Mouse (Mus musculus) ES-Bruce4 (cell line): ENCODE results near the gene Jph3. TPM values are rescaled to one million over a fixed set of nuclear protein-coding genes. Genes with fewer than 3 reads are reported as not detected.
A peak's percentile ranks its signal among the peaks of the same experiment; 100 is the strongest.

Experiments used
- H3K27ac ChIP-seq: 2 replicates; pipeline ENCODE4 v1.5.1; 2012; ENCODE audit warnings: low read length, inconsistent platforms; ENCODE audit not compliant: insufficient read depth
- H3K27me3 ChIP-seq: 2 replicates; pipeline ENCODE4 v1.6.1; 2012; ENCODE audit warnings: mild to moderate bottlenecking, low read length, inconsistent platforms; ENCODE audit not compliant: control insufficient read depth, poor library complexity, insufficient read depth, severe bottlenecking
- H3K36me3 ChIP-seq: 2 replicates; pipeline ENCODE4 v1.6.1; 2012; ENCODE audit warnings: inconsistent platforms, mild to moderate bottlenecking, low read length, moderate library complexity; ENCODE audit not compliant: control insufficient read depth, poor library complexity, insufficient read depth, severe bottlenecking
- H3K4me1 ChIP-seq: one replicate; pipeline ENCODE4 v1.8.1; 2011; ENCODE audit warnings: low read length; ENCODE audit not compliant: control insufficient read depth, insufficient read depth
- H3K4me3 ChIP-seq: 2 replicates; pipeline ENCODE4 v1.5.1; 2011; ENCODE audit warnings: low read depth, mild to moderate bottlenecking, low read length
- H3K9ac ChIP-seq: 2 replicates; pipeline ENCODE4 v1.6.1; 2012; ENCODE audit warnings: low read depth, mild to moderate bottlenecking, inconsistent platforms; ENCODE audit not compliant: poor library complexity, severe bottlenecking
- H3K9me3 ChIP-seq: replicated peaks from 2 replicates; pipeline ENCODE4 v1.6.1; 2012; ENCODE audit warnings: mild to moderate bottlenecking, low read length, inconsistent platforms; ENCODE audit not compliant: control insufficient read depth, poor library complexity, insufficient read depth, severe bottlenecking
- CTCF ChIP-seq: IDR thresholded peaks from one replicate; pipeline ENCODE4 v1.8.1; 2011; ENCODE audit warnings: low read depth, low read length
- EP300 ChIP-seq: IDR thresholded peaks from 2 replicates; pipeline ENCODE4 v1.6.1; 2011; ENCODE audit warnings: low read depth, low read length; ENCODE audit not compliant: insufficient read depth
- POLR2A ChIP-seq: IDR thresholded peaks from one replicate; pipeline ENCODE4 v1.8.1; 2011; ENCODE audit warnings: low read length; ENCODE audit not compliant: insufficient read depth
- polyA plus RNA-seq: library from polyadenylated mRNA; stranded (reverse); fragments of >200 nt; gene quantifications from 2 replicates; pipeline ENCODE4 v1.2.4, GENCODE M21; 2011; ENCODE audit warnings: low read depth; ENCODE audit not compliant: missing spikeins, insufficient read depth, insufficient read length

Gene Jph3
- polyA plus RNA-seq, 1 experiment = 1.8 TPM

DNA sequence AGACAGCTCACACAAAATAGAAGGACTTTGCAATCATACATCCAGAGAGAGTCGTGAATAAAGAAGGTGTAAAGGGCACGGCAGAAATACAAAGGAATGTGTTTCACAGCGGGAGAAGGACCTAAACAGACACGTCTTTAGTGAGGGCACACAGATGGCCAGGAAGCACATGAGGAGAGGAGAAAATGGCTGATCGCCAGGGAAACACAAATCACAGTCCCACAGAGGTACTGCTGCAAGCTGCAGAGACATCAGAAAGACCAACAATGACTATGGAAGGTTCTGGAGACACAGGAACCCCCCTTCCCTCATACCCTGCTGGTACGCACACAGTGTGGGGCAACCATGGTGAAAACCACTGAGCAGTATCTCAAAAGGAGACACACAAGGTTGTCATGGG lies 8.4 kb upstream of the Jph3 start:
- H3K27me3 ChIP-seq = no peaks in the 10 kb centered on the region
- no peaks in the 10 kb centered on the region for H3K9me3 ChIP-seq
- no peak overlapping the region for H3K9ac ChIP-seq
- H3K27ac ChIP-seq = no peak overlapping the region
- no peak for TF ChIP-seq POLR2A
- no peak for TF ChIP-seq CTCF
- TF ChIP-seq EP300 = no peak
- H3K4me1 ChIP-seq = no peaks in the 10 kb centered on the region
- no peaks in the 10 kb centered on the region for H3K36me3 ChIP-seq
- H3K4me3 ChIP-seq = no peak overlapping the region

DNA sequence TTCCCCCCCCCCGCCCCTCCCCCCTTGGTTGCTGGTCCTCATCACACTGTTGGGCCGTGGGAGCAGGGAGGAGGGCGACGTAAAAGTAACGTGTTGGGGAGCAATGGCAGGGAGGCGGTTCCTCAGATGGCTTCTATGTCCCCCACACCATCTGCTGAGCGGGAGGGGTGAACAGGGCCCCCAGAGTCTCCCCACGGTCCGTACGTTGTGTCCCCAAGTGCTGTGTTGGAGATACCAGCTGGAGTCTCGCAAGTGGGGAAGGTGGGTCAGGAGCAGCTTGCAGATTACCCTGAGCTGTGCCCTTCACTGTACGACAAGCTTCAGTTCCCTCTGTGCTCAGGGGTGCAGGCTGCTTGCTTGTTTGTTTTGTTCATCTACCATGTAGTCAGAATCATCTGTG lies 5.6 kb upstream of the Jph3 start:
- TF ChIP-seq POLR2A = no peak
- no peak for TF ChIP-seq CTCF
- TF ChIP-seq EP300 = no peak
- peaks cover 3% of the 10 kb centered on the region; the same call in 1 of the 2 replicates for H3K9me3 ChIP-seq
- no peak overlapping the region for H3K4me3 ChIP-seq
- H3K27me3 ChIP-seq = no peaks in the 10 kb centered on the region
- H3K36me3 ChIP-seq = no peaks in the 10 kb centered on the region
- no peak overlapping the region for H3K9ac ChIP-seq
- H3K4me1 ChIP-seq = no peaks in the 10 kb centered on the region
- H3K27ac ChIP-seq = no peak overlapping the region

DNA sequence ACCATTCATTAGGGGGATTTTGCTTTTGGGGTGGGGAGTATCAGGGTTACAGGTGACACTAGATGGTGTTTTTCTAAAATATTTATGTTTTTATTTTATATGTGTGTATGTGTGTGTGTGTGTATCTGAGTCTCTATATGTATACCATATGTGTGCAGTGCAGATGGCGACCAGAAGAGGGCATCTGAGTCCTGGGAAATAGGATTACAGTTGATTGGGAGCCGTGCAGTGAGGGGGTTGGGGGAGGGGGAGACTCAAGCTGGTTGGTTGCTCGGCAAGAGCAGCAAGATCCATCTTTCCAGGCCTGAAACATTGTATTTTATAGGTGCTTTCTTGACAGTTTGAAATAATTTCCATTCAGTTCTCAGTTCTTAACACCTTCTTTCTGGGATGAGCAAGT lies 2.3 kb upstream of the Jph3 start:
- Histone ChIP-seq H3K4me1 (no peaks in the 10 kb centered on the region), H3K9me3 (peaks cover 3% of the 10 kb centered on the region; the same call in 1 of the 2 replicates), H3K9ac (no peak overlapping the region), H3K27ac (no peak overlapping the region), H3K27me3 (peaks cover 12% of the 10 kb centered on the region), H3K4me3 (no peak overlapping the region), H3K36me3 (no peaks in the 10 kb centered on the region)
- no peak for TF ChIP-seq POLR2A

DNA sequence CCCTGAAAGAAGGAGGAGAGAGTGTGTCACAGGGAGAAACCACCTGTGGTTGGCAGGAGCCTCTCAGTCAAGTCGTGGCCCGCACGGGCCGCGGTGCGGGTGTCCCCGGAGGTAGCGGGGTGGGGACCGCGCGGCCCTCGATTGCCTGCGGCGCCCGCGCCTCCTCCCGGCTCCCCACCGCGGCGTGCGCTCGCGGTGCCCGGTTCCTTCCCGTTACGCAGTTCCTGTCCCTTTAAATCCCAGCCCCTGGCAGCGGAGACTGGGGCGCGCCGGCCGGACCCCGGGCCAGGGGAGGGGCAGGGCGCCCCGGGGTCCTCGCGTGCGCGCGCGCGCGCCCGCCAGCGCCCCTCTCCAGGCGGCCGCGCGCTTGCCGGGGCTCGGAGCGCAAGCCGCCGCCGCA lies 331 bp downstream of the Jph3 start:
- H3K36me3 ChIP-seq = no peaks in the 10 kb centered on the region
- H3K4me3 ChIP-seq = peak overlapping the region; percentile 43
- peaks cover 3% of the 10 kb centered on the region; the same call in 1 of the 2 replicates for H3K9me3 ChIP-seq
- TF ChIP-seq CTCF (no peak), EP300 (no peak), POLR2A (no peak)
- peak overlapping the region; percentile 86 for H3K9ac ChIP-seq
- H3K27ac ChIP-seq = no peak overlapping the region
- H3K27me3 ChIP-seq = peaks cover 12% of the 10 kb centered on the region
- no peaks in the 10 kb centered on the region for H3K4me1 ChIP-seq

DNA sequence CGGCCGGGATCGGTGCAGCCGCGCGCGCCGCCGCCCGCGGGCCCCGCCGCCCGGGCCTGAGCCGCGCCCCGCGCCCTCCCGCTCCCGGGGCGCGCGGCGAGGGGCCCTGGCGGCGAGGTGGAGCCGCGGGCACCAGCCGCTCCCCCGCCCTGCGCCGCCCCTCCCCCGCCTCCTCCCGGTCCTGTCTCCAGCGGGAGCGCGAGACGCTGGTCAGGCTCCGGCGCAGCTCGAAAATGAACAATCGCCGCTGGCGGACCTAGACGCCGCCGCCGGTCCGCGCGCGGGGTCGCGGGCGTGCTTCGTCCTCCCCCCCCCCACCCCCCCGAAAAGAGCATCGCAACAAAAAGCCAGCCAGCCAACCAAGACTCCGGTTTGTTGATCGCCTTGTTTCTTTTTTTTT lies 747 bp downstream of the Jph3 start:
- Histone ChIP-seq H3K4me3 (peak overlapping the region; percentile 57), H3K27me3 (peaks cover 12% of the 10 kb centered on the region), H3K36me3 (no peaks in the 10 kb centered on the region), H3K4me1 (no peaks in the 10 kb centered on the region), H3K27ac (no peak overlapping the region), H3K9me3 (peaks cover 3% of the 10 kb centered on the region; the same call in 1 of the 2 replicates), H3K9ac (peak overlapping the region; percentile 86)
- TF ChIP-seq EP300 (no peak), POLR2A (no peak), CTCF (no peak)

DNA sequence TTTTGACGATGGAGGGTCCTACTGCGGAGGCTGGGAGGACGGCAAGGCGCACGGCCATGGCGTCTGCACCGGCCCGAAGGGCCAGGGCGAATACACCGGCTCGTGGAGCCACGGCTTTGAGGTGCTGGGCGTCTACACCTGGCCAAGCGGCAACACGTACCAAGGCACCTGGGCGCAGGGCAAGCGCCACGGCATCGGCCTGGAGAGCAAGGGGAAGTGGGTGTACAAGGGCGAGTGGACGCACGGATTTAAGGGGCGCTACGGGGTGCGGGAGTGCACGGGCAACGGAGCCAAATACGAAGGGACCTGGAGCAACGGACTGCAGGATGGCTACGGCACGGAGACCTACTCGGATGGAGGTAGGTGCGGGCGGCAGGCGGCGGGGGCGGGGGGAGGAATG lies 1.2 kb downstream of the Jph3 start:
- Histone ChIP-seq H3K9ac (peak overlapping the region; percentile 86), H3K27me3 (peaks cover 12% of the 10 kb centered on the region), H3K9me3 (peaks cover 3% of the 10 kb centered on the region; the same call in 1 of the 2 replicates), H3K27ac (no peak overlapping the region), H3K4me1 (no peaks in the 10 kb centered on the region), H3K4me3 (peak overlapping the region; percentile 57), H3K36me3 (no peaks in the 10 kb centered on the region)
- no peak for TF ChIP-seq EP300
- no peak for TF ChIP-seq CTCF
- TF ChIP-seq POLR2A = no peak
